Comparison of ENCODE assay signal across 9 mouse cellular contexts in the genomic region with DNA sequence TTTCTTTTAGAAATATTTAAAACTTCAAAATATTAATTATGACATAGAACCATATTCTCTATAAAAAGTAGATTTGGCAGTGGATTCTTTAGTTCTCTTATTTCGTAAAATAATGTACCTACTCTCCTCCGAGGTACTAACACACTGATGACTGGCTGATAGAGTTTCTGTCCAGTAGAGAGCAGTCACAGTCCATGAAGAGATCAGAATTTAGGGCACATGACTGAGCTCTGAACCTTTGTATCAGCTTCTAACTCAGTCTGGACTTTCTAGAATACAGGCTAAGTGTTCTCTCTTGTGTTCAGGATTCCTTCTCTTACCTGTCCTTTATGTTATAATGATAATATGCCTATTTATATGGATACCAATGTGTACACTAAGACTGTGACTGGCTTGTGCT.
A peak's percentile ranks its signal among the peaks of the same experiment; 100 is the strongest.
DNase-seq lines count a peak whose midpoint lies in the region; ATAC-seq and TF ChIP-seq lines count a peak whose summit lies in the region.
"Had no signal": no experiment of that assay in that cellular context is flagged by ENCODE, and none has a peak within 500 bp of the region (broad histone marks: within the 10 kb centered on the region; RNA-seq: fewer than 3 reads in every experiment).

No protein-coding gene starts in this region.

- H3K27me3 ChIP-seq in heart, postnatal 0 days (ENCODE audit: control insufficient read depth, insufficient read depth, low read length), result no peaks in the 10 kb centered on the region
- no peaks in the 10 kb centered on the region for H3K27me3 ChIP-seq in heart, embryonic 12.5 days (replicated peaks)
- no peaks in the 10 kb centered on the region for H3K27me3 ChIP-seq in neural tube, embryonic 14.5 days (ENCODE audit: control insufficient read depth, insufficient read depth, low read length)
- H3K27me3 ChIP-seq in intestine, embryonic 16.5 days (replicated peaks; ENCODE audit: control insufficient read depth, insufficient read depth, low read length), result no peaks in the 10 kb centered on the region
- H3K27me3 ChIP-seq in stomach, postnatal 0 days (ENCODE audit: control insufficient read depth, insufficient read depth, low read length), result no peaks in the 10 kb centered on the region
- H3K27me3 ChIP-seq: limb, embryonic 12.5 days had no signal

- H3K27ac ChIP-seq in heart, postnatal 0 days (ENCODE audit: low read depth), result no peak overlapping the region
- H3K27ac ChIP-seq in heart, embryonic 12.5 days (ENCODE audit: poor library complexity, severe bottlenecking), result no peak overlapping the region
- H3K27ac ChIP-seq in neural tube, embryonic 14.5 days (ENCODE audit: low read depth, low read length), result no peak overlapping the region
- no peak overlapping the region for H3K27ac ChIP-seq in intestine, embryonic 16.5 days (ENCODE audit: low read length)
- no peak overlapping the region for H3K27ac ChIP-seq in stomach, postnatal 0 days (replicated peaks)
- H3K27ac ChIP-seq: limb, embryonic 12.5 days had no signal

- H3K9me3 ChIP-seq in heart, postnatal 0 days (replicated peaks; ENCODE audit: control insufficient read depth, low read length), result no peaks in the 10 kb centered on the region
- H3K9me3 ChIP-seq in heart, embryonic 12.5 days (replicated peaks), result no peaks in the 10 kb centered on the region
- H3K9me3 ChIP-seq in neural tube, embryonic 14.5 days (ENCODE audit: control insufficient read depth, low read length), result no peaks in the 10 kb centered on the region
- no peaks in the 10 kb centered on the region for H3K9me3 ChIP-seq in intestine, embryonic 16.5 days (ENCODE audit: control insufficient read depth, low read length)
- no peaks in the 10 kb centered on the region for H3K9me3 ChIP-seq in stomach, postnatal 0 days (ENCODE audit: control insufficient read depth, low read length)
- H3K9me3 ChIP-seq: limb, embryonic 12.5 days had no signal

- no peak overlapping the region for H3K4me2 ChIP-seq in heart, postnatal 0 days (ENCODE audit: low read depth, low read length)
- H3K4me2 ChIP-seq in heart, embryonic 12.5 days, result no peak overlapping the region
- H3K4me2 ChIP-seq in neural tube, embryonic 14.5 days (ENCODE audit: low read depth, low read length), result no peak overlapping the region
- H3K4me2 ChIP-seq in intestine, embryonic 16.5 days (ENCODE audit: low read depth, low read length), result no peak overlapping the region
- H3K4me2 ChIP-seq in stomach, postnatal 0 days (replicated peaks; ENCODE audit: low read depth), result no peak overlapping the region
- H3K4me2 ChIP-seq: limb, embryonic 12.5 days had no signal

- WGBS in heart, postnatal 0 days, result 47% methylated on average over 2 of the region's 2 CpGs
- 66% methylated on average over 2 of the region's 2 CpGs for WGBS in heart, embryonic 12.5 days
- 86% methylated on average over 2 of the region's 2 CpGs for WGBS in neural tube, embryonic 14.5 days
- 74% methylated on average over 2 of the region's 2 CpGs for WGBS in intestine, embryonic 16.5 days
- 47% methylated on average over 2 of the region's 2 CpGs for WGBS in stomach, postnatal 0 days

- TF ChIP-seq EP300 in heart, postnatal 0 days (IDR thresholded peaks at IDR 0.05; ENCODE audit: low read depth), result no peak
- no peak for TF ChIP-seq EP300 in stomach, postnatal 0 days (optimal IDR thresholded peaks at IDR 0.05)

- DNase-seq in heart, postnatal 0 days (ENCODE audit: low spot score), result peak; percentile 57
- no peak for DNase-seq in neural tube, embryonic 10.5 days (ENCODE audit: extremely low spot score, low spot score)
- no peak for DNase-seq in stomach, postnatal 0 days (ENCODE audit: low spot score)
- no peak for DNase-seq in thymus, postnatal 36 days
- no peak for DNase-seq in thymus, postnatal 10 days (ENCODE audit: low spot score in 2 of 2)

- H3K36me3 ChIP-seq in heart, postnatal 0 days (replicated peaks; ENCODE audit: control insufficient read depth, insufficient read depth, low read length), result no peaks in the 10 kb centered on the region
- H3K36me3 ChIP-seq in heart, embryonic 12.5 days, result no peaks in the 10 kb centered on the region
- no peaks in the 10 kb centered on the region for H3K36me3 ChIP-seq in neural tube, embryonic 14.5 days (ENCODE audit: control insufficient read depth, insufficient read depth, low read length)
- H3K36me3 ChIP-seq in intestine, embryonic 16.5 days (ENCODE audit: control insufficient read depth, insufficient read depth, low read length), result no peaks in the 10 kb centered on the region
- H3K36me3 ChIP-seq in stomach, postnatal 0 days (ENCODE audit: control insufficient read depth, insufficient read depth, low read length), result no peaks in the 10 kb centered on the region
- H3K36me3 ChIP-seq: limb, embryonic 12.5 days had no signal

- 0 out of 2 replicates have a peak, but pooled peaks have one; percentile 57 for ATAC-seq in heart, postnatal 0 days (ENCODE audit: insufficient read depth, low read depth)
- no peak for ATAC-seq in heart, embryonic 12.5 days (ENCODE audit: insufficient number of reproducible peaks, low FRiP score)
- ATAC-seq in neural tube, embryonic 14.5 days (ENCODE audit: low read depth), result peak; percentile 69; the same call in 1 of the 2 replicates
- ATAC-seq in intestine, embryonic 16.5 days, result peak; percentile 80
- ATAC-seq in stomach, postnatal 0 days (ENCODE audit: low FRiP score, low TSS enrichment), result no peak

- no peak overlapping the region for H3K4me3 ChIP-seq in heart, postnatal 0 days (ENCODE audit: low read depth, low read length)
- H3K4me3 ChIP-seq in heart, embryonic 12.5 days, result no peak overlapping the region
- no peak overlapping the region for H3K4me3 ChIP-seq in neural tube, embryonic 14.5 days (ENCODE audit: low read depth, low read length)
- no peak overlapping the region for H3K4me3 ChIP-seq in intestine, embryonic 16.5 days (ENCODE audit: low read length)
- no peak overlapping the region for H3K4me3 ChIP-seq in stomach, postnatal 0 days (ENCODE audit: low read depth, low read length)
- H3K4me3 ChIP-seq: limb, embryonic 12.5 days had no signal

- H3K9ac ChIP-seq in heart, postnatal 0 days (replicated peaks; ENCODE audit: low read depth, low read length), result no peak overlapping the region
- H3K9ac ChIP-seq in heart, embryonic 12.5 days, result no peak overlapping the region
- H3K9ac ChIP-seq in neural tube, embryonic 14.5 days (replicated peaks; ENCODE audit: low read depth, low read length), result no peak overlapping the region
- no peak overlapping the region for H3K9ac ChIP-seq in intestine, embryonic 16.5 days (ENCODE audit: low read depth, low read length)
- no peak overlapping the region for H3K9ac ChIP-seq in stomach, postnatal 0 days (ENCODE audit: low read length)
- H3K9ac ChIP-seq: limb, embryonic 12.5 days had no signal

- H3K4me1 ChIP-seq in heart, postnatal 0 days (ENCODE audit: control insufficient read depth, insufficient read depth), result no peaks in the 10 kb centered on the region
- no peaks in the 10 kb centered on the region for H3K4me1 ChIP-seq in heart, embryonic 12.5 days (replicated peaks)
- no peaks in the 10 kb centered on the region for H3K4me1 ChIP-seq in neural tube, embryonic 14.5 days (ENCODE audit: control insufficient read depth, insufficient read depth, low read length)
- H3K4me1 ChIP-seq in intestine, embryonic 16.5 days (ENCODE audit: control insufficient read depth, insufficient read depth, low read length), result no peaks in the 10 kb centered on the region
- H3K4me1 ChIP-seq in stomach, postnatal 0 days (replicated peaks; ENCODE audit: control insufficient read depth, insufficient read depth), result no peaks in the 10 kb centered on the region
- H3K4me1 ChIP-seq: limb, embryonic 12.5 days had no signal

- TF ChIP-seq CTCF in heart, postnatal 0 days (IDR thresholded peaks at IDR 0.05; ENCODE audit: low read depth), result peak; percentile 68
- peak; percentile 81 for TF ChIP-seq CTCF in stomach, postnatal 0 days (IDR thresholded peaks at IDR 0.05; ENCODE audit: low read depth)

Comparison
In these comparisons a context has a peak if more than half of its experiments do, and no peak if none do; other contexts are left out.
1. ATAC-seq: peak in heart, postnatal 0 days (single experiment), neural tube, embryonic 14.5 days (single experiment) and intestine, embryonic 16.5 days (single experiment); none in heart, embryonic 12.5 days (single experiment) and stomach, postnatal 0 days (single experiment).